Mouse (Mus musculus): ENCODE data around the gene Gm26602. TPM values are rescaled to one million over a fixed set of nuclear protein-coding genes. Genes with fewer than 3 reads are reported as not detected.

The Gm26602 gene
- total RNA-seq, 2 experiments from 2014 or later, result 0.98 TPM; not detected in 1

- ATAC-seq (replicated peaks; ENCODE audit: poor library complexity, severe bottlenecking), result 0 out of 2 replicates have a peak, but pooled peaks have one; percentile 4
Measured at GRCm38 (mm10) chr10:79914131-79914947, 3.7 kb downstream of the Gm26602 start.

- ATAC-seq (replicated peaks; ENCODE audit: poor library complexity, severe bottlenecking), result no peak
Measured at GRCm38 (mm10) chr10:79914948-79915596, 4.4 kb downstream of the Gm26602 start.

GRCm38 (mm10) chr10:79916081-79916480 lies 5.4 kb downstream of the Gm26602 start:
- no peak for ATAC-seq (replicated peaks; ENCODE audit: poor library complexity, severe bottlenecking)

GRCm38 (mm10) chr10:79916808-79917531 lies 6.3 kb downstream of the Gm26602 start, which contains the start of gene Kiss1r:
TSS of gene Kiss1r (plus strand) at chr10:79916971.
- peak; percentile 74 for ATAC-seq (replicated peaks; ENCODE audit: poor library complexity, severe bottlenecking)

- no peak for ATAC-seq (replicated peaks; ENCODE audit: poor library complexity, severe bottlenecking)
Measured at GRCm38 (mm10) chr10:79917532-79918100, 7.0 kb downstream of the Gm26602 start.

- no peak for ATAC-seq (replicated peaks; ENCODE audit: poor library complexity, severe bottlenecking)
Measured at GRCm38 (mm10) chr10:79918231-79919078, 7.8 kb downstream of the Gm26602 start.

GRCm38 (mm10) chr10:79919251-79919849 lies 8.7 kb downstream of the Gm26602 start:
- no peak for ATAC-seq (replicated peaks; ENCODE audit: poor library complexity, severe bottlenecking)

GRCm38 (mm10) chr10:79920056-79920890 lies 9.6 kb downstream of the Gm26602 start:
- ATAC-seq (replicated peaks; ENCODE audit: poor library complexity, severe bottlenecking), result no peak

GRCm38 (mm10) chr10:79920958-79921535 lies 10.4 kb downstream of the Gm26602 start, which contains the start of gene R3hdm4:
TSS of gene R3hdm4 (minus strand) at chr10:79921208.
- no peak for ATAC-seq (replicated peaks; ENCODE audit: poor library complexity, severe bottlenecking)

GRCm38 (mm10) chr10:79921572-79921971 lies 10.9 kb downstream of the Gm26602 start:
- ATAC-seq (replicated peaks; ENCODE audit: poor library complexity, severe bottlenecking), result no peak

- ATAC-seq (replicated peaks; ENCODE audit: poor library complexity, severe bottlenecking), result peak; percentile 33
Measured at GRCm38 (mm10) chr10:79924998-79925784, 14.5 kb downstream of the Gm26602 start.

GRCm38 (mm10) chr10:79925785-79926490 lies 15.3 kb downstream of the Gm26602 start:
- no peak for ATAC-seq (replicated peaks; ENCODE audit: poor library complexity, severe bottlenecking)

GRCm38 (mm10) chr10:79926491-79927323 lies 16.1 kb downstream of the Gm26602 start, which contains the start of gene Arid3a:
TSS of gene Arid3a (plus strand) at chr10:79927043.
- peak; percentile 65 for ATAC-seq (replicated peaks; ENCODE audit: poor library complexity, severe bottlenecking)

GRCm38 (mm10) chr10:79927324-79928029 lies 16.8 kb downstream of the Gm26602 start:
- ATAC-seq (replicated peaks; ENCODE audit: poor library complexity, severe bottlenecking), result peak; percentile 13
